Mouse (Mus musculus): ENCODE results near the gene Mesd. TPM values are rescaled to one million over a fixed set of nuclear protein-coding genes. Genes with fewer than 3 reads are reported as not detected.

Mesd gene
- total and polyA plus RNA-seq, 2 experiments from 2014 or later: 54.8 to 58.0 TPM

GRCm38 (mm10) chr7:83847187-83848075, 36.8 kb upstream of the Mesd start:
- WGBS: 61% methylated on average over 5 of the region's 5 CpGs

DNA sequence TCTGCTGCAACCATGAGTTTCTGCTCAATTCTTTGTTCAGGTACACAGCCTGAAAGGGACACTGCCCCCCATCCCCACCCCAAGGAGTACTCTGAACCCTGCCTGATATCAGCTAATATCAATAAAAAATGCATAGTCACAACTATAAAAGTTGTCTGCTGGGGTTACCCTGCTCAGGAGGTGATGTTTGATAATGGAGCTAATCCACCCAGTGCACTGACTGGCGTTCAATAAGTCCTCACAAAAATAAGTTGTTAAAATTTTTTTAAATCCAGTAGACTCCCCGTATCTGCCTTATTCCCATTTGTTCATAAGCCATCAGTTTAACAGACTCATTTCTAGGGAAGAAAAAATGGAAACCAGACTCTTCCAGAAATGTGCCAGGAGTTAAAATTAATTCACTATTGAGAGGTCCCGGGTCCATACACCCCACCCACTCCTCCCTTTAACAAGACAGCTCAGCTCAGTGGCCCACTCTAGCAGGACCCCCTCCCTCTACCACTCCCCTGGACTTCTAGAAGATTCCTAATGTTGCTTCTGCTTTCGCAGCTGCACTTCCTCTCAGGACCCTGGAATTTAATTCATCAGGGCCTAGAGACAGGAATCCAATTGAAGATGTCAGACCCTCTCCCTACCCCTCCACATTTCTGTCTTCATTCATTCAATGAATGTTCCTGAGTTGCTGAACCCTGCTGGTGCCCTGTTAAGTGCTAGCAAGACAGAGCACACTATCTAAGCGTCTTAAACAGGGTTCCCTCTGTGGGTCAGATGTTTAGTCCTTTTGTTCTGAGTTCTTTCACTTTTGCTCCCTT, 32.5 kb upstream of the Mesd start:
- ATAC-seq (ENCODE audit: insufficient read depth, low read depth): no peak
- 65% methylated on average over 5 of the region's 5 CpGs for WGBS
- TF ChIP-seq EP300 (IDR thresholded peaks at IDR 0.05; ENCODE audit: low read depth): no peak
- no peak for TF ChIP-seq CTCF (IDR thresholded peaks at IDR 0.05; ENCODE audit: low read depth)
- Histone ChIP-seq H3K36me3 (replicated peaks; ENCODE audit: control insufficient read depth, insufficient read depth, low read length) (no peaks in the 10 kb centered on the region), H3K27me3 (ENCODE audit: control insufficient read depth, insufficient read depth, low read length) (no peaks in the 10 kb centered on the region), H3K27ac (ENCODE audit: low read depth) (no peak overlapping the region), H3K9ac (replicated peaks; ENCODE audit: low read depth, low read length) (no peak overlapping the region), H3K4me1 (ENCODE audit: control insufficient read depth, insufficient read depth) (peaks cover 9% of the 10 kb centered on the region; the same call in 1 of the 2 replicates), H3K9me3 (replicated peaks; ENCODE audit: control insufficient read depth, low read length) (no peaks in the 10 kb centered on the region), H3K4me3 (ENCODE audit: low read depth, low read length) (no peak overlapping the region), H3K4me2 (ENCODE audit: low read depth, low read length) (no peak overlapping the region)
- no peak for DNase-seq (ENCODE audit: low spot score)

More at GRCm38 (mm10) chr7:83847187-83848075, 36.8 kb upstream of the Mesd start:
- no peak overlapping the region for H3K27ac ChIP-seq (ENCODE audit: low read depth)
- H3K36me3 ChIP-seq (replicated peaks; ENCODE audit: control insufficient read depth, insufficient read depth, low read length): no peaks in the 10 kb centered on the region
- ATAC-seq (ENCODE audit: insufficient read depth, low read depth) (no peak), DNase-seq (ENCODE audit: low spot score) (no peak)
- no peak overlapping the region for H3K4me3 ChIP-seq (ENCODE audit: low read depth, low read length)
- no peaks in the 10 kb centered on the region for H3K27me3 ChIP-seq (ENCODE audit: control insufficient read depth, insufficient read depth, low read length)
- H3K4me2 ChIP-seq (ENCODE audit: low read depth, low read length): no peak overlapping the region
- H3K9me3 ChIP-seq (replicated peaks; ENCODE audit: control insufficient read depth, low read length): no peaks in the 10 kb centered on the region
- H3K4me1 ChIP-seq (ENCODE audit: control insufficient read depth, insufficient read depth): 0 out of 2 replicates have a peak, but pooled peaks cover 4% of the 10 kb centered on the region
- no peak overlapping the region for H3K9ac ChIP-seq (replicated peaks; ENCODE audit: low read depth, low read length)
- TF ChIP-seq CTCF (IDR thresholded peaks at IDR 0.05; ENCODE audit: low read depth) (no peak), EP300 (IDR thresholded peaks at IDR 0.05; ENCODE audit: low read depth) (no peak)

- 51% methylated on average over 5 of the region's 5 CpGs for WGBS
These were observed 31.6 kb upstream of the Mesd start for GRCm38 (mm10) chr7:83852381-83853380.

GRCm38 (mm10) chr7:83855203-83855602, 29.1 kb upstream of the Mesd start:
- DNase-seq (ENCODE audit: low spot score): no peak
- Histone ChIP-seq H3K9ac (replicated peaks; ENCODE audit: low read depth, low read length) (no peak overlapping the region), H3K9me3 (replicated peaks; ENCODE audit: control insufficient read depth, low read length) (no peaks in the 10 kb centered on the region), H3K27ac (ENCODE audit: low read depth) (no peak overlapping the region), H3K4me3 (ENCODE audit: low read depth, low read length) (no peak overlapping the region), H3K4me2 (ENCODE audit: low read depth, low read length) (no peak overlapping the region), H3K36me3 (replicated peaks; ENCODE audit: control insufficient read depth, insufficient read depth, low read length) (no peaks in the 10 kb centered on the region), H3K4me1 (ENCODE audit: control insufficient read depth, insufficient read depth) (peaks cover 6% of the 10 kb centered on the region; the same call in 1 of the 2 replicates), H3K27me3 (ENCODE audit: control insufficient read depth, insufficient read depth, low read length) (no peaks in the 10 kb centered on the region)
- WGBS: 89% methylated on average over 1 of the region's 1 CpGs
- TF ChIP-seq CTCF (IDR thresholded peaks at IDR 0.05; ENCODE audit: low read depth) (no peak), EP300 (IDR thresholded peaks at IDR 0.05; ENCODE audit: low read depth) (no peak)
- no peak for ATAC-seq (ENCODE audit: insufficient read depth, low read depth)

More at GRCm38 (mm10) chr7:83852381-83853380, 31.6 kb upstream of the Mesd start:
- ATAC-seq (ENCODE audit: insufficient read depth, low read depth): no peak
- Histone ChIP-seq H3K4me1 (ENCODE audit: control insufficient read depth, insufficient read depth) (peaks cover 6% of the 10 kb centered on the region; the same call in 1 of the 2 replicates), H3K27ac (ENCODE audit: low read depth) (no peak overlapping the region), H3K9me3 (replicated peaks; ENCODE audit: control insufficient read depth, low read length) (no peaks in the 10 kb centered on the region), H3K9ac (replicated peaks; ENCODE audit: low read depth, low read length) (no peak overlapping the region), H3K4me3 (ENCODE audit: low read depth, low read length) (no peak overlapping the region), H3K36me3 (replicated peaks; ENCODE audit: control insufficient read depth, insufficient read depth, low read length) (no peaks in the 10 kb centered on the region), H3K27me3 (ENCODE audit: control insufficient read depth, insufficient read depth, low read length) (no peaks in the 10 kb centered on the region), H3K4me2 (ENCODE audit: low read depth, low read length) (no peak overlapping the region)
- TF ChIP-seq EP300 (IDR thresholded peaks at IDR 0.05; ENCODE audit: low read depth) (no peak), CTCF (IDR thresholded peaks at IDR 0.05; ENCODE audit: low read depth) (no peak)
- no peak for DNase-seq (ENCODE audit: low spot score)
